Comparison of ENCODE assay signal across 18 mouse cellular contexts in the genomic region with DNA sequence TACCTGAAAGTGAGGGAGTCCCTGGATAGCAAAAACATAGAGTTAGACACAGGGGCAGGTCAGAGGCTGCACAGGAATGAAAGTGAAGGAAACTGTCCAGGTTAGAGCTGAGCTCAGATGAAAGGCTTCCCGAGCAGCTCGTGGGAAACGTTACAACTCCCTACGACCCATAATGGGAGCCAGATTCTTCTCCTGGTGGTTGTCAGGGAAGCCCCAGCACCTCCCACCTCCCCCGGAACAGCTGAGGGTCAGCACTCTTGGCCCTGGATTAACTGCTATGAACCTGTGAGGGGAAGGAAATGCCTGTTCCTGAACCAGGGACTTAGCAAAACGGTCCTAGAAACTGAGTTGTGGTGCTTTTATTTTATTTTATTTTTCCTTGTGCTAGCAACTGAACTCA.
DNase-seq lines count a peak whose midpoint lies in the region; ATAC-seq lines count a peak whose summit lies in the region.
"Had no signal": no experiment of that assay in that cellular context is flagged by ENCODE, and none has a peak within 500 bp of the region (broad histone marks: within the 10 kb centered on the region; RNA-seq: fewer than 3 reads in every experiment).

No protein-coding gene starts in this region.

- no peak for ATAC-seq in hindbrain, embryonic 13.5 days (ENCODE audit: low FRiP score)
- ATAC-seq in hindbrain, embryonic 12.5 days (ENCODE audit: low FRiP score): no peak
- ATAC-seq in embryonic facial prominence, embryonic 11.5 days (replicated peaks; ENCODE audit: insufficient number of reproducible peaks, low FRiP score, low TSS enrichment, low read depth): peak; percentile 25; the same call in 1 of the 2 replicates
- ATAC-seq in midbrain, embryonic 14.5 days (ENCODE audit: low FRiP score, low TSS enrichment): no peak
- ATAC-seq: intestine, postnatal 0 days had no signal

- H3K27ac ChIP-seq in hindbrain, embryonic 13.5 days: peak overlapping the region; percentile 52; the same call in 1 of the 2 replicates
- H3K27ac ChIP-seq in hindbrain, embryonic 12.5 days: no peak overlapping the region
- no peak overlapping the region for H3K27ac ChIP-seq in embryonic facial prominence, embryonic 11.5 days (replicated peaks; ENCODE audit: low read depth, low read length)
- 0 out of 2 replicates have a peak overlapping the region, but pooled peaks have one; percentile 8 for H3K27ac ChIP-seq in midbrain, embryonic 14.5 days (replicated peaks; ENCODE audit: low read depth, low read length)
- H3K27ac ChIP-seq: embryonic facial prominence, embryonic 15.5 days; forebrain, embryonic 12.5 days; heart, embryonic 13.5 days; layer of hippocampus, adult 2 months; left cerebral cortex, adult 2 months; neural tube, embryonic 12.5 days had no signal

- H3K4me1 ChIP-seq in hindbrain, embryonic 13.5 days (replicated peaks): peaks cover 33% of the 10 kb centered on the region
- H3K4me1 ChIP-seq in hindbrain, embryonic 12.5 days: peaks cover 22% of the 10 kb centered on the region
- H3K4me1 ChIP-seq in embryonic facial prominence, embryonic 11.5 days (ENCODE audit: control insufficient read depth, insufficient read depth, low read length): no peaks in the 10 kb centered on the region; the same call in 1 of the 2 replicates
- peaks cover 23% of the 10 kb centered on the region for H3K4me1 ChIP-seq in midbrain, embryonic 14.5 days (ENCODE audit: control insufficient read depth, insufficient read depth, low read length)

- DNase-seq in embryo, embryonic 10.5 days (ENCODE audit: low spot score): peak; percentile 73
- DNase-seq in embryonic facial prominence, embryonic 11.5 days (ENCODE audit: low spot score): peak; percentile 77
- DNase-seq in midbrain, embryonic 14.5 days: no peak
- DNase-seq in frontal cortex, postnatal 14 days (ENCODE audit: low spot score in 2 of 2): no peak
- no peak for DNase-seq in frontal cortex, adult 2 months (ENCODE audit: extremely low spot score in 1 of 2, low spot score in 1 of 2)
- DNase-seq: heart, postnatal 4 days; lung, postnatal 14 days; right cerebral cortex, postnatal 25 days had no signal

- H3K27me3 ChIP-seq in hindbrain, embryonic 13.5 days: no peaks in the 10 kb centered on the region
- H3K27me3 ChIP-seq in hindbrain, embryonic 12.5 days: no peaks in the 10 kb centered on the region
- no peaks in the 10 kb centered on the region for H3K27me3 ChIP-seq in embryonic facial prominence, embryonic 11.5 days (ENCODE audit: control insufficient read depth, insufficient read depth, low read length)
- no peaks in the 10 kb centered on the region for H3K27me3 ChIP-seq in midbrain, embryonic 14.5 days (ENCODE audit: control insufficient read depth, insufficient read depth, low read length)
- H3K27me3 ChIP-seq: megakaryocyte, embryonic 14.5 days; neural tube, embryonic 12.5 days had no signal

- 8% methylated on average over 6 of the region's 6 CpGs for WGBS in hindbrain, embryonic 13.5 days
- 9% methylated on average over 6 of the region's 6 CpGs for WGBS in hindbrain, embryonic 12.5 days
- WGBS in embryonic facial prominence, embryonic 11.5 days: 9% methylated on average over 6 of the region's 6 CpGs
- 9% methylated on average over 6 of the region's 6 CpGs for WGBS in midbrain, embryonic 14.5 days

- H3K9ac ChIP-seq in hindbrain, embryonic 13.5 days: peak overlapping the region; percentile 43; the same call in 1 of the 2 replicates
- no peak overlapping the region for H3K9ac ChIP-seq in hindbrain, embryonic 12.5 days
- H3K9ac ChIP-seq in embryonic facial prominence, embryonic 11.5 days (replicated peaks; ENCODE audit: low read length): no peak overlapping the region
- H3K9ac ChIP-seq in midbrain, embryonic 14.5 days (replicated peaks; ENCODE audit: low read length): no peak overlapping the region
- H3K9ac ChIP-seq: embryonic facial prominence, embryonic 15.5 days; forebrain, embryonic 12.5 days; heart, embryonic 13.5 days; neural tube, embryonic 12.5 days had no signal

- H3K4me3 ChIP-seq in hindbrain, embryonic 13.5 days: no peak overlapping the region
- H3K4me3 ChIP-seq in hindbrain, embryonic 12.5 days: no peak overlapping the region
- no peak overlapping the region for H3K4me3 ChIP-seq in embryonic facial prominence, embryonic 11.5 days (ENCODE audit: low read depth, low read length)
- H3K4me3 ChIP-seq in midbrain, embryonic 14.5 days (replicated peaks; ENCODE audit: low read depth, low read length): no peak overlapping the region
- H3K4me3 ChIP-seq: embryonic facial prominence, embryonic 15.5 days; forebrain, embryonic 12.5 days; heart, embryonic 13.5 days; layer of hippocampus, adult 2 months; left cerebral cortex, adult 2 months; megakaryocyte, embryonic 14.5 days; neural tube, embryonic 12.5 days had no signal

- H3K4me2 ChIP-seq in hindbrain, embryonic 13.5 days: no peak overlapping the region
- no peak overlapping the region for H3K4me2 ChIP-seq in hindbrain, embryonic 12.5 days (replicated peaks)
- no peak overlapping the region for H3K4me2 ChIP-seq in embryonic facial prominence, embryonic 11.5 days (ENCODE audit: low read depth, low read length)
- H3K4me2 ChIP-seq in midbrain, embryonic 14.5 days (ENCODE audit: low read length): no peak overlapping the region
- H3K4me2 ChIP-seq: heart, embryonic 13.5 days; neural tube, embryonic 12.5 days had no signal

- no peaks in the 10 kb centered on the region for H3K36me3 ChIP-seq in hindbrain, embryonic 13.5 days
- no peaks in the 10 kb centered on the region for H3K36me3 ChIP-seq in hindbrain, embryonic 12.5 days
- no peaks in the 10 kb centered on the region for H3K36me3 ChIP-seq in embryonic facial prominence, embryonic 11.5 days (replicated peaks; ENCODE audit: control insufficient read depth, insufficient read depth, low read depth, low read length)
- H3K36me3 ChIP-seq in midbrain, embryonic 14.5 days (ENCODE audit: control insufficient read depth, insufficient read depth, low read length): no peaks in the 10 kb centered on the region
- H3K36me3 ChIP-seq: embryonic facial prominence, embryonic 15.5 days; forebrain, embryonic 12.5 days; heart, embryonic 13.5 days; neural tube, embryonic 12.5 days had no signal

- no peaks in the 10 kb centered on the region for H3K9me3 ChIP-seq in hindbrain, embryonic 13.5 days
- H3K9me3 ChIP-seq in hindbrain, embryonic 12.5 days (replicated peaks): no peaks in the 10 kb centered on the region
- H3K9me3 ChIP-seq in embryonic facial prominence, embryonic 11.5 days (replicated peaks; ENCODE audit: control insufficient read depth, low read length): no peaks in the 10 kb centered on the region
- H3K9me3 ChIP-seq in midbrain, embryonic 14.5 days (ENCODE audit: control insufficient read depth, low read length): no peaks in the 10 kb centered on the region
- H3K9me3 ChIP-seq: embryonic facial prominence, embryonic 15.5 days; forebrain, embryonic 12.5 days; heart, embryonic 13.5 days; megakaryocyte, embryonic 14.5 days; neural tube, embryonic 12.5 days had no signal

Comparison
In these comparisons a context has a peak if more than half of its experiments do, and no peak if none do; other contexts are left out.
1. H3K27ac ChIP-seq: peak in hindbrain, embryonic 13.5 days (single experiment) and midbrain, embryonic 14.5 days (single experiment); none in hindbrain, embryonic 12.5 days (single experiment) and embryonic facial prominence, embryonic 11.5 days (single experiment).
2. DNase-seq: peak in embryo, embryonic 10.5 days (single experiment) and embryonic facial prominence, embryonic 11.5 days (single experiment); none in midbrain, embryonic 14.5 days (single experiment), frontal cortex, postnatal 14 days (0 of 2) and frontal cortex, adult 2 months (0 of 2).